Mouse (Mus musculus) stomach, postnatal 0 days (tissue): Measurements from ENCODE around the gene Spink4. TPM values are rescaled to one million over a fixed set of nuclear protein-coding genes. Genes with fewer than 3 reads are reported as not detected.

Source experiments
- ATAC-seq: fragments of 200-750 bp; cut with Nextera tagmentation; 2 replicates; pipeline ENCODE4 v1.8.0; 2017; ENCODE audit not compliant: low FRiP score, low TSS enrichment
- DNase-seq: peaks from one replicate; pipeline ENCODE4 v3.0.0-alpha.2; 2016; ENCODE audit warnings: low spot score
- H3K27ac ChIP-seq: fragments of 300-500 bp; sonication (generic); replicated peaks from 2 replicates; pipeline ENCODE4 v1.5.1; 2014; ENCODE audit warnings: mild to moderate bottlenecking, control low read depth
- H3K27me3 ChIP-seq: fragments of 300-500 bp; sonication (generic); 2 replicates; pipeline ENCODE4 v1.6.1; 2014; ENCODE audit warnings: low read length; ENCODE audit not compliant: control insufficient read depth, insufficient read depth
- H3K36me3 ChIP-seq: fragments of 300-500 bp; sonication (generic); 2 replicates; pipeline ENCODE4 v1.6.1; 2014; ENCODE audit warnings: low read length, mixed read lengths; ENCODE audit not compliant: control insufficient read depth, insufficient read depth
- H3K4me1 ChIP-seq: fragments of 300-500 bp; sonication (generic); replicated peaks from 2 replicates; pipeline ENCODE4 v1.6.1; 2014; ENCODE audit warnings: antibody characterized with exemption; ENCODE audit not compliant: control insufficient read depth, insufficient read depth
- H3K4me2 ChIP-seq: fragments of 300-500 bp; sonication (generic); replicated peaks from 2 replicates; pipeline ENCODE4 v1.6.1; 2014; ENCODE audit warnings: low read depth, mild to moderate bottlenecking, control low read depth, moderate library complexity
- H3K4me3 ChIP-seq: fragments of 300-500 bp; sonication (generic); 2 replicates; pipeline ENCODE4 v1.5.1; 2014; ENCODE audit warnings: low read depth, low read length, control low read depth
- H3K9ac ChIP-seq: fragments of 300-500 bp; sonication (generic); 2 replicates; pipeline ENCODE4 v1.6.1; 2014; ENCODE audit warnings: mild to moderate bottlenecking, low read length, control low read depth, mixed read lengths
- H3K9me3 ChIP-seq: fragments of 300-500 bp; sonication (generic); 2 replicates; pipeline ENCODE4 v1.6.1; 2016; ENCODE audit warnings: low read length; ENCODE audit not compliant: control insufficient read depth
- CTCF ChIP-seq: IDR thresholded peaks from 2 replicates; pipeline ENCODE4 v1.5.1; 2016; ENCODE audit warnings: antibody characterized with exemption, low read depth, mild to moderate bottlenecking, moderate library complexity
- EP300 ChIP-seq: optimal IDR thresholded peaks from 2 replicates; pipeline ENCODE3; 2016; ENCODE audit warnings: antibody characterized with exemption
- WGBS: fragments of 180-500 bp; shearing (Covaris S2); extraction: QIAGEN DNeasy Blood & Tissue Kit; methylation state at CpG from one replicate; pipeline ENCODE4 v1.1.7; 2014; 5-methylcytosine and 5-hydroxymethylcytosine counted together
- polyA plus RNA-seq: library from polyadenylated mRNA; unstranded; fragments of >200 nt; fragmentation: Nextera tagmentation; extraction: Ambion mirVana; gene quantifications from 2 replicates; pipeline ENCODE4 v1.2.1, GENCODE M21; 2015

Gene Spink4
- polyA plus RNA-seq, 1 experiment from 2014 or later = 86.9 TPM

DNA sequence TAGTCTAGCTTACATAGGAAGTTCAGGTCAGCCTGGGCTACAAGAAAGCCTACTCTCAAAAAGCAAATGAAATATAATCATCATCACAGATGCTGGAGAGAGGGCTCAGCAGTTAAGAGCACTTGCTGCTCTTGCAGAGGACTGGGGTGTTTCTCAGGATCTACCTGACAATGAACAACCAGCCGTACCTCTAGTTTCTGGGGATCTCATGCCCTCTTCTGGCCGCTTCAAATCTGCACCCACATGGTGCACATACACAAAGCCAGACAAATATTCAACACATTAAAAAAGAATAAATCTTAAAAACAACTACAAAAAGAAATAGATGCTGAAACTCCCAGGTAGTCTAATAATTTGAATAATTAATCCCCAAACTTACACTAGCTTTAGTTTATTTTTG lies 24.2 kb upstream of the Spink4 start:
- ATAC-seq (no peak), DNase-seq (no peak)
- H3K27me3 ChIP-seq = no peaks in the 10 kb centered on the region
- no peak overlapping the region for H3K4me2 ChIP-seq
- no peak overlapping the region for H3K4me3 ChIP-seq
- no peaks in the 10 kb centered on the region for H3K9me3 ChIP-seq
- 89% methylated on average over 2 of the region's 2 CpGs for WGBS
- no peak overlapping the region for H3K9ac ChIP-seq
- TF ChIP-seq CTCF (peak; percentile 33; the same call in 1 of the 2 replicates), EP300 (no peak)
- H3K36me3 ChIP-seq = no peaks in the 10 kb centered on the region
- no peaks in the 10 kb centered on the region for H3K4me1 ChIP-seq
- no peak overlapping the region for H3K27ac ChIP-seq

DNA sequence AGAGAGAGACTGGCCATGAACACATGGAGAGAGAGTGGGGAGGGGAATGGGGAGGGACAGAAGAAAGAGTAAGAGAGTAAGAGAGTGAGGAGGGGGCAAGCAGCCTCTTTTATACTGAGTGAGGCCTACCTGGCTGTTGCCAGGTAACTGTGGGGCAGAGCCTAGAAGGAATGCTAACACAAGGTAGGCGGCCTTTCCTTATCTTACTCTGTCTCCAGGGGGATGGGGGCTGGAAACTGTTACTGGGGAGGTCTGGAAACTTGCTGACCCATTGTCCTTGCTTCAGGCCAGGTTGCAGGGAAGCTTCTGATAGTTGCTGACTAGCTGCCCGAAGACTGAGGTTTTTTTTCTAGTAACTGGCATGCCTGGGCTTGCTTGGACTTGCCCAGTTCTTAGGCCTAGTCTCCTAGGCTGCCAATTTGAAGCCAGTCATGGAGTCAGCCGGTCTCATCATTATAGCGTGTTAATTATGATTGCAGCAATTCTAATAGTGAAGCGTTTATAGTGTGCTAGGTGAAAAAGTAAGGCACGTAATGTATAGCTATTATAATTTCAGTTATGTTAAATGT lies 21.3 kb upstream of the Spink4 start:
- H3K36me3 ChIP-seq = no peaks in the 10 kb centered on the region
- no peaks in the 10 kb centered on the region for H3K4me1 ChIP-seq
- TF ChIP-seq EP300 (no peak), CTCF (no peak)
- no peak overlapping the region for H3K9ac ChIP-seq
- H3K4me2 ChIP-seq = no peak overlapping the region
- H3K27me3 ChIP-seq = no peaks in the 10 kb centered on the region
- H3K4me3 ChIP-seq = no peak overlapping the region
- no peak for DNase-seq
- no peak overlapping the region for H3K27ac ChIP-seq
- no peak; the same call in 1 of the 2 replicates for ATAC-seq
- WGBS = 73% methylated on average over 6 of the region's 6 CpGs
- no peaks in the 10 kb centered on the region for H3K9me3 ChIP-seq

DNA sequence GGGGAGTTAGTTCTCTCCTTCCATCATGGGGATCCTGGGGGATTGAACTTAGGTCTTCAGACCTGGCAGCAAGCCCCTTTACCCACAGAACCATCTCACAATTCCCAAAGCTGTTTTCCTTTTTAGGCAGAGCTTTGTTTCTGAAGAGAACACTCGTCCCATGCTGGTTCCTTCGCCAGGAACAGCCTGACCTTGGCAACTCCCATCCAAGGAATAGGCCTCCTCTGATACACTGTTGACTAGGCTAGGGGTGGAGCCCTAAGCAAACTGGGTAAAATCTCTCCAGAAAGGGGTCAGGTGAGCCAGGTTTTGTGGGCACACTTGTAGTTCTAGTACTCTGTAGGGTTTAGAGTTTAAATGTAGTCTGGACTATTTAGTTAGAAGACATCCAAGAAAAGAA lies 20.6 kb upstream of the Spink4 start:
- WGBS = 34% methylated on average over 2 of the region's 2 CpGs
- TF ChIP-seq EP300 (no peak), CTCF (no peak)
- DNase-seq (no peak), ATAC-seq (no peak)
- H3K36me3 ChIP-seq = no peaks in the 10 kb centered on the region
- H3K4me2 ChIP-seq = no peak overlapping the region
- H3K9me3 ChIP-seq = no peaks in the 10 kb centered on the region
- H3K4me3 ChIP-seq = no peak overlapping the region
- no peaks in the 10 kb centered on the region for H3K4me1 ChIP-seq
- no peak overlapping the region for H3K9ac ChIP-seq
- peak overlapping the region; percentile 45 for H3K27ac ChIP-seq
- H3K27me3 ChIP-seq = no peaks in the 10 kb centered on the region

DNA sequence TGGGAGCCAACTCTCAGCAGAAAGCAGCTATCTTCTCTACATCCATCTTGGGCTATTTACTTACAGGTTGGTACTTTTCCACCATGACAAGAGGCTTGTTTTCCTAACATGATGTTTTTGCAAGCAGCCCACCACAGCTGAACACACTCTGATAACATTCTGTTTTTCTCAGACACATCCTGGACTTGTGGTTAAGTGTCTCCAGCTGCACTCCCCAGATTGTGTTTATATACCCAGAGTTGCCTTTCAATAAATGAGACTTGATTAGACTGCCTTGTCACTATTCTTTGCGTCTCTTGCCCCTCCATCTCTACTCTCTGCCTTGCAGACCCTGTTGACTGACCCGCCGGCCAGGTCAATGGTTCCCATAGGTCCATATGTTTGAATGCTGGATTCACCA lies 19.8 kb upstream of the Spink4 start:
- no peak overlapping the region for H3K4me2 ChIP-seq
- DNase-seq (no peak), ATAC-seq (no peak)
- H3K9me3 ChIP-seq = no peaks in the 10 kb centered on the region
- TF ChIP-seq CTCF (no peak), EP300 (no peak)
- 88% methylated on average over 3 of the region's 3 CpGs for WGBS
- H3K4me3 ChIP-seq = no peak overlapping the region
- no peak overlapping the region for H3K9ac ChIP-seq
- H3K36me3 ChIP-seq = no peaks in the 10 kb centered on the region
- no peak overlapping the region for H3K27ac ChIP-seq
- H3K27me3 ChIP-seq = no peaks in the 10 kb centered on the region
- H3K4me1 ChIP-seq = no peaks in the 10 kb centered on the region

DNA sequence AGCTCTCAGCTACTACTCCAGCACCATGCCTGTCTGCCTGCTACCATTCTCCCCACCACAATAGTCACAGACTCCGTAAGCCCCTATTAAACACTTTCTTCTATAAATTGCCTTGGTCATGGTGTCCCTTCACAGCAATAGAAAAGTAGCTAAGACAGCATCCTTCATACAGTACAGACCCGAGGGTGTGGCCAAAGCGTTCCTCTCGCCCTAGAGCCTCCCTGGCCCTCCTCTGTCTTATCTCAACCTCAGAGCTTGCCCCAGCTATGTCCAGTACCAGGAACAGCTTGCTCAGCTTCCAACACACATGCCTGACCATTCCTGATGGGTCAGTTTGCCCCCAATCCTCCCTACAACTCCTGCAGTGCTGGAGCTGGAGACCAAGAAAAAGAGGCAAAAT lies 19.2 kb upstream of the Spink4 start:
- no peaks in the 10 kb centered on the region for H3K36me3 ChIP-seq
- H3K4me1 ChIP-seq = no peaks in the 10 kb centered on the region
- WGBS = 90% methylated on average over 4 of the region's 4 CpGs
- H3K4me3 ChIP-seq = no peak overlapping the region
- TF ChIP-seq EP300 (no peak), CTCF (no peak)
- H3K27ac ChIP-seq = no peak overlapping the region
- no peak for DNase-seq
- H3K4me2 ChIP-seq = no peak overlapping the region
- no peak for ATAC-seq
- H3K9ac ChIP-seq = no peak overlapping the region
- no peaks in the 10 kb centered on the region for H3K27me3 ChIP-seq
- H3K9me3 ChIP-seq = no peaks in the 10 kb centered on the region

DNA sequence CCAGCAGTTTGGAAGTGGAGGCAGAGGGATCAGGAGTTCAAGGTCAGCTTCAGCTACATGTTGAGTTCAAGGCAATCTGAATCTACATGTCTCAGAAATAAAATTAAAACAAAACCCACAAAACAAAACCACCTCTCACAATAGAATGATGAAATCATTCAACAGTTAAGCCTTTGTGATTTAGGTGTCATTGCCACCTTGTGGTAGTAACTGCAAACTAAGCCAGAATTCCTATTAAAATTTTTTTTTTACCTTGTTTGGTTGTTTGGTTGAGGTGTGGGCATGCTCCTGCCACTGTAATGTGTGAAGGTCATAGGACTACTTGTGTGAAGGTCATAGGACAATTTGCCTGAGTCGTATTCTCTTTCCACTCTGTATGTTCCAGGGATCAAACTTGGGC lies 13.6 kb upstream of the Spink4 start:
- Histone ChIP-seq H3K4me1 (no peaks in the 10 kb centered on the region), H3K9ac (no peak overlapping the region), H3K36me3 (no peaks in the 10 kb centered on the region), H3K27me3 (no peaks in the 10 kb centered on the region), H3K4me3 (no peak overlapping the region), H3K27ac (no peak overlapping the region), H3K4me2 (no peak overlapping the region), H3K9me3 (no peaks in the 10 kb centered on the region)
- ATAC-seq (no peak), DNase-seq (no peak)
- 36% methylated on average over 1 of the region's 1 CpGs for WGBS
- no peak for TF ChIP-seq EP300
- peak; percentile 83 for TF ChIP-seq CTCF
